Mouse (Mus musculus): ENCODE measurements around the gene Mef2d. TPM values are rescaled to one million over a fixed set of nuclear protein-coding genes. Genes with fewer than 3 reads are reported as not detected.
A peak's percentile ranks its signal among the peaks of the same experiment; 100 is the strongest.

The Mef2d gene
- polyA plus RNA-seq, 1 experiment from 2014 or later: 12.1 TPM

GRCm38 (mm10) chr3:88214971-88215552, 72.9 kb downstream of the Mef2d start:
- Histone ChIP-seq H3K36me3 (no peaks in the 10 kb centered on the region), H3K4me1 (peaks cover 31% of the 10 kb centered on the region), H3K27ac (no peak overlapping the region), H3K27me3 (replicated peaks) (peaks cover 99% of the 10 kb centered on the region), H3K9me3 (replicated peaks) (no peaks in the 10 kb centered on the region), H3K4me2 (peak overlapping the region; percentile 50), H3K9ac (no peak overlapping the region), H3K4me3 (peak overlapping the region; percentile 21)
- WGBS (ENCODE audit: insufficient replicate concordance): 2% methylated on average over 48 of the region's 48 CpGs
- ATAC-seq: no peak

GRCm38 (mm10) chr3:88215553-88216004, 73.4 kb downstream of the Mef2d start:
- no peak overlapping the region for H3K9ac ChIP-seq
- no peaks in the 10 kb centered on the region for H3K36me3 ChIP-seq
- ATAC-seq: no peak
- WGBS (ENCODE audit: insufficient replicate concordance): 3% methylated on average over 23 of the region's 23 CpGs
- H3K4me3 ChIP-seq: peak overlapping the region; percentile 21
- peak overlapping the region; percentile 50 for H3K4me2 ChIP-seq
- H3K27me3 ChIP-seq (replicated peaks): peaks cover 99% of the 10 kb centered on the region
- peaks cover 31% of the 10 kb centered on the region for H3K4me1 ChIP-seq
- no peaks in the 10 kb centered on the region for H3K9me3 ChIP-seq (replicated peaks)
- no peak overlapping the region for H3K27ac ChIP-seq

- Histone ChIP-seq H3K27ac (no peak overlapping the region), H3K9me3 (replicated peaks) (no peaks in the 10 kb centered on the region), H3K4me3 (peak overlapping the region; percentile 21; the same call in 1 of the 2 replicates), H3K4me1 (peaks cover 31% of the 10 kb centered on the region), H3K9ac (no peak overlapping the region), H3K4me2 (peak overlapping the region; percentile 50), H3K36me3 (no peaks in the 10 kb centered on the region), H3K27me3 (replicated peaks) (peaks cover 99% of the 10 kb centered on the region)
- ATAC-seq: no peak
- 5% methylated on average over 6 of the region's 6 CpGs for WGBS (ENCODE audit: insufficient replicate concordance)
These were observed 73.9 kb downstream of the Mef2d start for GRCm38 (mm10) chr3:88216116-88216515.

GRCm38 (mm10) chr3:88216534-88217326, 74.6 kb downstream of the Mef2d start:
- Histone ChIP-seq H3K4me1 (peaks cover 31% of the 10 kb centered on the region), H3K4me3 (no peak overlapping the region), H3K4me2 (no peak overlapping the region), H3K9me3 (replicated peaks) (no peaks in the 10 kb centered on the region), H3K27ac (no peak overlapping the region), H3K27me3 (replicated peaks) (peaks cover 99% of the 10 kb centered on the region), H3K36me3 (no peaks in the 10 kb centered on the region), H3K9ac (no peak overlapping the region)
- WGBS (ENCODE audit: insufficient replicate concordance): 19% methylated on average over 7 of the region's 7 CpGs
- no peak for ATAC-seq

- Histone ChIP-seq H3K27me3 (replicated peaks) (peaks cover 99% of the 10 kb centered on the region), H3K27ac (no peak overlapping the region), H3K9me3 (replicated peaks) (no peaks in the 10 kb centered on the region), H3K4me1 (peaks cover 23% of the 10 kb centered on the region), H3K4me3 (no peak overlapping the region), H3K36me3 (no peaks in the 10 kb centered on the region), H3K9ac (no peak overlapping the region), H3K4me2 (no peak overlapping the region)
- ATAC-seq: no peak
- 56% methylated on average over 1 of the region's 2 CpGs for WGBS (ENCODE audit: insufficient replicate concordance)
These were observed 75.5 kb downstream of the Mef2d start for GRCm38 (mm10) chr3:88217679-88218078.

GRCm38 (mm10) chr3:88219940-88220339, 77.8 kb downstream of the Mef2d start:
- Histone ChIP-seq H3K9ac (no peak overlapping the region), H3K36me3 (no peaks in the 10 kb centered on the region), H3K4me3 (no peak overlapping the region), H3K9me3 (replicated peaks) (no peaks in the 10 kb centered on the region), H3K4me1 (peaks cover 11% of the 10 kb centered on the region), H3K27ac (no peak overlapping the region), H3K4me2 (no peak overlapping the region), H3K27me3 (replicated peaks) (peaks cover 100% of the 10 kb centered on the region)
- WGBS (ENCODE audit: insufficient replicate concordance): 19% methylated on average over 9 of the region's 9 CpGs
- no peak for ATAC-seq

GRCm38 (mm10) chr3:88220842-88221241, 78.7 kb downstream of the Mef2d start:
- Histone ChIP-seq H3K36me3 (no peaks in the 10 kb centered on the region), H3K4me2 (no peak overlapping the region), H3K9ac (no peak overlapping the region), H3K27ac (no peak overlapping the region), H3K4me3 (no peak overlapping the region), H3K4me1 (0 out of 2 replicates have a peak, but pooled peaks cover 3% of the 10 kb centered on the region), H3K27me3 (replicated peaks) (peaks cover 100% of the 10 kb centered on the region), H3K9me3 (replicated peaks) (no peaks in the 10 kb centered on the region)
- WGBS (ENCODE audit: insufficient replicate concordance): 1% methylated on average over 6 of the region's 6 CpGs
- ATAC-seq: no peak

Small RNA genes within 50 kb of the gene (microRNA-seq; reads per million reads assigned to microRNA genes)
- gene Gm25641 (not detected), gene Mir3093 (not detected), gene Mir9-1 (not detected)

Other genes with a start within 250 kb of the Mef2d start
- gene Hdgf, start 236.1 kb upstream of the Mef2d start, polyA plus RNA-seq (2016; fragmentation: Nextera tagmentation; extraction: Ambion mirVana): 393 and 400 TPM in 2 replicates
- gene Mrpl24, start 222.9 kb upstream of the Mef2d start, polyA plus RNA-seq (2016; fragmentation: Nextera tagmentation; extraction: Ambion mirVana): 57.0 and 57.3 TPM in 2 replicates
- 51.9 and 52.2 TPM in 2 replicates for gene Isg20l2, start 212.1 kb upstream of the Mef2d start, polyA plus RNA-seq (2016; fragmentation: Nextera tagmentation; extraction: Ambion mirVana)
- 11.1 and 11.4 TPM in 2 replicates for gene Rrnad1, start 211.7 kb upstream of the Mef2d start, polyA plus RNA-seq (2016; fragmentation: Nextera tagmentation; extraction: Ambion mirVana)
- 3.9 and 6.5 TPM in 2 replicates for gene Crabp2, start 193.7 kb upstream of the Mef2d start, polyA plus RNA-seq (2016; fragmentation: Nextera tagmentation; extraction: Ambion mirVana)
- 7.2 and 7.3 TPM in 2 replicates for gene Nes, start 171.3 kb upstream of the Mef2d start, polyA plus RNA-seq (2016; fragmentation: Nextera tagmentation; extraction: Ambion mirVana)
- gene Bcan, start 142.1 kb upstream of the Mef2d start, polyA plus RNA-seq (2016; fragmentation: Nextera tagmentation; extraction: Ambion mirVana): not detected in 2 replicates
- not detected in 2 replicates for gene Hapln2, start 114.8 kb upstream of the Mef2d start, polyA plus RNA-seq (2016; fragmentation: Nextera tagmentation; extraction: Ambion mirVana)
- 41.4 and 44.0 TPM in 2 replicates for gene Gpatch4, start 99.3 kb upstream of the Mef2d start, polyA plus RNA-seq (2016; fragmentation: Nextera tagmentation; extraction: Ambion mirVana)
- gene Naxe, start 83.9 kb upstream of the Mef2d start, polyA plus RNA-seq (2016; fragmentation: Nextera tagmentation; extraction: Ambion mirVana): 72.1 TPM in 2 replicates
- not detected in 2 replicates for gene Ttc24, start 64.1 kb upstream of the Mef2d start, polyA plus RNA-seq (2016; fragmentation: Nextera tagmentation; extraction: Ambion mirVana)
- gene Iqgap3, start 60.4 kb upstream of the Mef2d start, polyA plus RNA-seq (2016; fragmentation: Nextera tagmentation; extraction: Ambion mirVana): 11.2 and 11.8 TPM in 2 replicates
- 14.5 and 16.0 TPM in 2 replicates for gene Rhbg, start 112.3 kb downstream of the Mef2d start, polyA plus RNA-seq (2016; fragmentation: Nextera tagmentation; extraction: Ambion mirVana)
- 0.20 TPM in 1 of 2 replicates, not detected in the other for gene Gm38392, start 144.8 kb downstream of the Mef2d start, polyA plus RNA-seq (2016; fragmentation: Nextera tagmentation; extraction: Ambion mirVana)
- gene Tsacc, start 154.6 kb downstream of the Mef2d start, polyA plus RNA-seq (2016; fragmentation: Nextera tagmentation; extraction: Ambion mirVana): 9.8 and 10.4 TPM in 2 replicates
- gene Cct3, start 154.7 kb downstream of the Mef2d start, polyA plus RNA-seq (2016; fragmentation: Nextera tagmentation; extraction: Ambion mirVana): 448 and 488 TPM in 2 replicates
- gene Glmp, start 182.7 kb downstream of the Mef2d start, polyA plus RNA-seq (2016; fragmentation: Nextera tagmentation; extraction: Ambion mirVana): 93.8 and 96.4 TPM in 2 replicates
- 1.6 and 2.0 TPM in 2 replicates for gene Tmem79, start 193.8 kb downstream of the Mef2d start, polyA plus RNA-seq (2016; fragmentation: Nextera tagmentation; extraction: Ambion mirVana)
- gene Smg5, start 193.9 kb downstream of the Mef2d start, polyA plus RNA-seq (2016; fragmentation: Nextera tagmentation; extraction: Ambion mirVana): 56.1 and 58.8 TPM in 2 replicates
- 9.2 and 10.0 TPM in 2 replicates for gene Paqr6, start 222.2 kb downstream of the Mef2d start, polyA plus RNA-seq (2016; fragmentation: Nextera tagmentation; extraction: Ambion mirVana)
- gene Bglap3, start 230.4 kb downstream of the Mef2d start, polyA plus RNA-seq (2016; fragmentation: Nextera tagmentation; extraction: Ambion mirVana): 0.11 and 0.13 TPM in 2 replicates
- gene Bglap2, start 236.3 kb downstream of the Mef2d start, polyA plus RNA-seq (2016; fragmentation: Nextera tagmentation; extraction: Ambion mirVana): not detected in 2 replicates
- not detected in 2 replicates for gene Bglap, start 242.1 kb downstream of the Mef2d start, polyA plus RNA-seq (2016; fragmentation: Nextera tagmentation; extraction: Ambion mirVana)